Mouse (Mus musculus) hindbrain, embryonic 13.5 days (tissue): Measurements from ENCODE around the gene Tctn1. TPM values are rescaled to one million over a fixed set of nuclear protein-coding genes. Genes with fewer than 3 reads are reported as not detected.
A peak's percentile ranks its signal among the peaks of the same experiment; 100 is the strongest.

ENCODE experiments used
- ATAC-seq: fragments of 200-750 bp; cut with Nextera tagmentation; 2 replicates; pipeline ENCODE4 v1.8.0; 2017; ENCODE audit warnings: moderate TSS enrichment; ENCODE audit not compliant: low FRiP score
- H3K27ac ChIP-seq: fragments of 300-500 bp; sonication (generic); 2 replicates; pipeline ENCODE4 v1.5.1; 2015; ENCODE audit warnings: inconsistent platforms, mild to moderate bottlenecking, moderate library complexity
- H3K27me3 ChIP-seq: fragments of 300-500 bp; sonication (generic); 2 replicates; pipeline ENCODE4 v1.6.1; 2015; ENCODE audit warnings: mild to moderate bottlenecking, inconsistent platforms
- H3K36me3 ChIP-seq: fragments of 300-500 bp; sonication (generic); 2 replicates; pipeline ENCODE4 v1.6.1; 2015; ENCODE audit warnings: mild to moderate bottlenecking, inconsistent platforms
- H3K4me1 ChIP-seq: fragments of 300-500 bp; sonication (generic); replicated peaks from 2 replicates; pipeline ENCODE4 v1.6.1; 2015; ENCODE audit warnings: inconsistent platforms
- H3K4me2 ChIP-seq: fragments of 300-500 bp; sonication (generic); 2 replicates; pipeline ENCODE4 v1.6.1; 2015; ENCODE audit warnings: inconsistent platforms, mild to moderate bottlenecking, moderate library complexity
- H3K4me3 ChIP-seq: fragments of 300-500 bp; sonication (generic); 2 replicates; pipeline ENCODE4 v1.5.1; 2015; ENCODE audit warnings: mild to moderate bottlenecking, inconsistent platforms
- H3K9ac ChIP-seq: fragments of 300-500 bp; sonication (generic); 2 replicates; pipeline ENCODE4 v1.6.1; 2015; ENCODE audit warnings: mild to moderate bottlenecking, inconsistent platforms
- H3K9me3 ChIP-seq: fragments of 300-500 bp; sonication (generic); 2 replicates; pipeline ENCODE4 v1.6.1; 2016; ENCODE audit warnings: inconsistent platforms
- WGBS: fragments of 180-500 bp; shearing (Covaris S2); methylation state at CpG from one replicate; pipeline ENCODE4 v1.1.7; 2015; 5-methylcytosine and 5-hydroxymethylcytosine counted together
- polyA plus RNA-seq: library from polyadenylated mRNA; unstranded; fragments of >200 nt; fragmentation: Nextera tagmentation; extraction: Ambion mirVana; gene quantifications from 2 replicates; pipeline ENCODE4 v1.2.1, GENCODE M21; 2015

The Tctn1 gene
- polyA plus RNA-seq, 1 experiment from 2014 or later: 5.9 TPM

DNA sequence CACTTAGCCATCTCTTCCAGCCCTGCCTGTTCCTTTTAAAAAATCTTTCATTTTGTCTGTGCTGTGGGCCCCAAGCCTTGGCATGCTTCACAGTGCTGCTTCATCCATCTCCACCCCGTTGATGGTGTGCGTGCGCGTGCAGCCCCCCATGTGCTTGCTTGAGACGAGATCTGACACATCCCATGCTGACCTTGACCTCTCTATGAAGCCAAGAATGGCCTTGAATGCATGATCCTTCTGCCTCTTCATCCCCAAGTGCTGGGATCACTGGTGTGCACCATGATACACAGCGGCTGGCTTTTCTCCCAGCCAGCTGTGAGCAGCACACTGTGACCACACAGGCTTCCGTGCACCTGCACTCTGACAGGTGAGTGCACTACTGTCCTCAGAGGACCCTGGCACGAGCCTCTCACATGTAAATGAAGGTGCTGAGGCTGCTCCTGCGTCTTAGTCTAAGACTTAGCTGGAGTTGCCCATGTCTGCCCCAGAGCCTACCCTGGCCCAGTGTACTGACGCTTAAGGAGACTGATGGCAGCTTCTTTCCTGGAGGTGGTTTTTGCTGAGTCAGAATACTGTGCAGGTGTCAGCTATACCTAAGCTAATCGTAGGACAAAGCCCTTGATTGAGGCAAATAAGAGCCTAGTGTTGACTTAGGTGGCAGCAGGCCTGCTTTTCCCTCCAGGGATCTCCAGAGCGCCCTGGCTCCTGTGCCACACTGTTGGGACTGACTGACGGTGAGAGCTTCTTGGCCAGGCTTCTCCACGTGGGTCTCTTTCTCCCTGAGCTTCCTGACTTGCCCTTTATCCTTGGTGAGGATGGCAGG, 31.1 kb upstream of the Tctn1 start:
- no peak overlapping the region for H3K4me3 ChIP-seq
- no peaks in the 10 kb centered on the region for H3K36me3 ChIP-seq
- no peaks in the 10 kb centered on the region for H3K9me3 ChIP-seq
- no peak for ATAC-seq
- H3K4me1 ChIP-seq: peaks cover 49% of the 10 kb centered on the region
- H3K4me2 ChIP-seq: no peak overlapping the region
- peak overlapping the region; percentile 62 for H3K27ac ChIP-seq
- H3K9ac ChIP-seq: peak overlapping the region; percentile 5; the same call in 1 of the 2 replicates
- no peaks in the 10 kb centered on the region for H3K27me3 ChIP-seq
- WGBS: 67% methylated on average over 14 of the region's 14 CpGs

DNA sequence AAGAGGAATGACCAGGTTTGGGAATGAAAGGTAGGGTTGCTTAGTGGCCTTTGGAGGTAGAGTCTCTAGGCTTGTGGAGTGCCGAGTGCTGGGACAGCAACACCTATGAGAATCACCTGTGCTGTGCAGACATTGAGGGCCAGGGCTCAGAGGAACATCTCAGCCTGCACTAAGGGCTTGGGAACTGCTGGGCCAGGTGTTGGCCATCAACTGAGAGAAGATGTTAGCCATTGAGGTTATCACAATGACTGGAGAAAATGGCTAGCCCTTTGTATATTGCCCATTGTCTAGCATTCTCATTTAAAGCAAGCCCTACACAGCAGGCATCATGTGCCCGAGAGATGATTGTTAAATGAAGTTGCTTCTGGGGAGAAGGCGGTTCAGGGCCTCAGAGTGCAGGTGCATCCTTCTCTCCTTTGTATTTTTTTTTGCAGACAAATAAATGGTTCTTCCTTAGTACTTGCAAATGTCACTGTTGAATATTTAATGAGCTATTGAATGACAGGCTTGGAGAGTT, 30.0 kb upstream of the Tctn1 start:
- Histone ChIP-seq H3K36me3 (0 out of 2 replicates have a peak, but pooled peaks cover 7% of the 10 kb centered on the region), H3K27ac (peak overlapping the region; percentile 62), H3K9ac (peak overlapping the region; percentile 24; the same call in 1 of the 2 replicates)

DNA sequence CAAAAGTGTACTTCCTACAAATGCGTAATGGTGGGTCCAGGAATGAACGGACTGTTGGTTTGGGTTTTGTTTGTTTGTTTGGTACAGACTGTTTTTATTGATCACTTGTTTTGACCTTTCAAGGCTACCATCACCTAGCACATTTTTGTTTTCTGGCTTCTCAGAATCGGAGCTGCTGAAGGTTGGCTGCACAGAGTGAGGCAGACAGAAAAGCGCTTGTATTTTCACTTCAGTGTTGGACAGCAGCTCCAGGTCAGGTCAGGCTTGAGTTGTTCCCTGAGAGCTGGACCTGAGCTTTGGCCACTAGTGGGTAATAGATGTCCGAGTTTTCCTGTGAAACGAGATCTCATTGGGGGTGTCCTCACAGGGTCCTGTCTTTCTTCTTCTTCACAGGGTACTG, 28.9 kb upstream of the Tctn1 start:
- H3K4me1 ChIP-seq: peaks cover 46% of the 10 kb centered on the region
- no peak overlapping the region for H3K4me3 ChIP-seq
- no peaks in the 10 kb centered on the region for H3K27me3 ChIP-seq
- H3K9ac ChIP-seq: no peak overlapping the region
- no peak for ATAC-seq
- no peaks in the 10 kb centered on the region for H3K9me3 ChIP-seq
- H3K27ac ChIP-seq: no peak overlapping the region
- H3K36me3 ChIP-seq: 0 out of 2 replicates have a peak, but pooled peaks cover 10% of the 10 kb centered on the region
- WGBS: 82% methylated on average over 6 of the region's 6 CpGs
- no peak overlapping the region for H3K4me2 ChIP-seq

More for the DNA sequence above, 30.0 kb upstream of the Tctn1 start:
- 39% methylated on average over 3 of the region's 3 CpGs for WGBS
- ATAC-seq: no peak
- no peaks in the 10 kb centered on the region for H3K9me3 ChIP-seq
- no peaks in the 10 kb centered on the region for H3K27me3 ChIP-seq
- H3K4me3 ChIP-seq: no peak overlapping the region
- H3K4me1 ChIP-seq: peaks cover 49% of the 10 kb centered on the region
- no peak overlapping the region for H3K4me2 ChIP-seq

DNA sequence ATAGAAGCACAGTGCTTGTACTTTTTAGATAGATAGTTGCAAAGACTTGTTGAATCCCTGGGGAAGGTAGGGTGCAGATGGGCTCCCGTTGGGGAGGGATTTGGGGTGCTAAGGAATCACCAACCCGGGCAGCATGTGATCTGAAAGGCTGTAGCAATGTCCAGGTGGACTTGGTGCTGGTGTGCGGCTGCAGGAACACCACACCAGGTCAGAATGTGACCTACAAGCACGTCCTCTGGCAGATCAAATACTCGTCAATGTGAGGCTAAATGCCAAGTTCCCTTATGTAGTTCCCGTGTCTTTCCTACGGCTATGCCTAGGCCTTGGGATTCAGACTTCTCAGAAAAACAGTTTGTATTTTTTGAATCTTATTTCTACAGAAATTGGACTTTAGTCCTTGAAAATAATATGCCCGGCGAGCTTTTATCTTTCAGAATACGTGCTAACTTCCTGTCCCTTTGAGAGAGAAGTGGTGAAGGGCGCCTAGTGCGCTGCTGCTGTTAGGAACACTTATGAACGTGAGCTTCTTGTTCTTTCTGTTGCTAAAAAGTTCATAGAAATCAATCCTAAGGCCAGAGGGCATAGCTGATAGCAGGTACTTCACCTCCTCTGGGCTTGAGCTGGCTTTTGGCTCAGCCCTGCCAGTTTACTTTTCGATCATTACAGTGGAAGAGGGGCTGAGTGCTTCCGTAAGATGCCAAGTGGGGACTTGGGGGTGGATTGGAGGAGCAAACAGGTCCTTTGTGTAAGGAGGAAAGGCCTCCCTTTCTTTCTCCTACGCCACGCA, 27.5 kb upstream of the Tctn1 start:
- no peak overlapping the region for H3K4me2 ChIP-seq
- ATAC-seq: no peak
- peaks cover 17% of the 10 kb centered on the region; the same call in 1 of the 2 replicates for H3K36me3 ChIP-seq
- 0 out of 2 replicates have a peak overlapping the region, but pooled peaks have one; percentile 29 for H3K9ac ChIP-seq
- peaks cover 51% of the 10 kb centered on the region for H3K4me1 ChIP-seq
- no peaks in the 10 kb centered on the region for H3K27me3 ChIP-seq
- WGBS: 73% methylated on average over 17 of the region's 17 CpGs
- no peak overlapping the region for H3K4me3 ChIP-seq
- no peak overlapping the region for H3K27ac ChIP-seq
- H3K9me3 ChIP-seq: no peaks in the 10 kb centered on the region

DNA sequence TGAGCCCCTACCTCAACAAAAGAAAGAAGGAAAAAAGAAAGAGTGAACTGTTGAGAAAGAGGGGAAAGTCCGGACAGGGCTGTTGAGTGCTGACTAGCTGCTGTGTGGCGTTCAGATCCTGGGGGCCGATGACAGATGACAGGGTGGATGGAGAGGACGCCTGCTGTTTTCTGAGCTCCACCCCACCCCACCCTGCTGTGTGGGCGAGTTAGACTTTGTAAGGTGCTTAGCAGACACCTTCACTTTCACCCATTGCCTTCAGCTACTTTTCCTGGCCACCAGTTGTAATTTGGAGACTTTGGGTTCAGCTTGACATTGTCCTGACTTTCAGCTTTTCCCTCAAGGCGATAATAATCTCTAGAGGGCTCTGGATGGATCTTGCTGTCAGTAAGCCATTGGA, 26.9 kb upstream of the Tctn1 start:
- ATAC-seq: no peak
- Histone ChIP-seq H3K9me3 (no peaks in the 10 kb centered on the region), H3K27ac (no peak overlapping the region), H3K36me3 (peaks cover 17% of the 10 kb centered on the region; the same call in 1 of the 2 replicates), H3K4me2 (no peak overlapping the region), H3K27me3 (no peaks in the 10 kb centered on the region), H3K4me3 (no peak overlapping the region), H3K9ac (0 out of 2 replicates have a peak overlapping the region, but pooled peaks have one; percentile 29), H3K4me1 (peaks cover 56% of the 10 kb centered on the region)
- 48% methylated on average over 6 of the region's 6 CpGs for WGBS

DNA sequence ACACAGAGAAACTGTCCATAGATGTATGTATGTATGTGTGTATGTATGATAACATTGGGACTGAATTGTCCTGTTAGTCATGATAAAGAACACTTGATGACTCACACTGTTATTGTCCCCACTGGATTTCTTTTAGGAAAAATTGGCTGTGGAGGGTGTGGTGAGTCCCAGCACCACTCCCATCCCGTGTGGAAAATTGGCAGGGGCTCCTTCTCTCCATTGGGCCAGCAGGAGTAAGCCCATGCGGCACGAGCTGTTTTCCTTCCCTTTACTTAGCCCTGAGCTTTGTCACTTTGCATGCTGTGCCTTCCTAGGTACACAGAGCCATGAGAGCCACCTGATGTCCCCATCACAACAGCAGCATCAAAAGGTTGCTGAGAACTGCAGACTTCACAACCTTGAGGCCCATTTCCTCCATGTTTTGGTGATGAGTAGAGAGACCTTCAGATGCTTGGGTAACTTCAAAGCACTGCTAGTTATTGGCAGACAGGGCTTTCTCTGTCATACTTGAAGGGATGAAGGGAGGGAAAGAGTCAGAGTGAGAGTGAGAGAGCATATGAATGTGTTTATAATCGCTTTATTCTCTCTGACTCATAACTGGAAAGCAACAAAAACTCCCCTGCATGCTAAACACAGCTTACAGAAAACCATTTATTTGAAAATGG, 24.0 kb upstream of the Tctn1 start:
- no peak for ATAC-seq
- Histone ChIP-seq H3K27me3 (no peaks in the 10 kb centered on the region), H3K4me2 (no peak overlapping the region), H3K9ac (no peak overlapping the region), H3K27ac (no peak overlapping the region), H3K4me3 (no peak overlapping the region), H3K36me3 (peaks cover 17% of the 10 kb centered on the region; the same call in 1 of the 2 replicates), H3K4me1 (peaks cover 43% of the 10 kb centered on the region), H3K9me3 (no peaks in the 10 kb centered on the region)
- 91% methylated on average over 4 of the region's 4 CpGs for WGBS

DNA sequence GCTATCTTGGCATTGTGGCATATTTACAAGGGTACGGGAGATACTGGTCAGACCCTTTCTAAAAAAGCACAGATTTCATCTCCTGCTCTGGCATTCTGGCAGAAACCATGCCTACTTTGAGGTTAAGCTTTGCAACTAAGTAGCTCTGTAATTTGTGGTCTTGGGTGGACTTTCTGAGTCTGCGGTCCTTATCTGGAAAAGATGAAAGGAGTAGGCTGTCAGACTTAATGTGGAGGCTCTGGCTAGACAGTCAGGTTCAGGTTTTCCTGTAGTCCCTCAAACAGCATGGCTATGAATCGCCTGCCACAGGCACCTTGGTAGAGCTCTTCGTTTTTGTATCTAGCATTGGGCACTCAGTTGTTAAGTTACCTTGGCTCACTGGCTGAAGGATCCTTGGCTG, 22.8 kb upstream of the Tctn1 start:
- Histone ChIP-seq H3K36me3 (peaks cover 17% of the 10 kb centered on the region; the same call in 1 of the 2 replicates), H3K27me3 (no peaks in the 10 kb centered on the region), H3K9me3 (no peaks in the 10 kb centered on the region), H3K4me3 (no peak overlapping the region), H3K9ac (no peak overlapping the region), H3K4me1 (peaks cover 31% of the 10 kb centered on the region), H3K27ac (no peak overlapping the region), H3K4me2 (no peak overlapping the region)
- no peak for ATAC-seq
- 98% methylated on average over 4 of the region's 4 CpGs for WGBS

DNA sequence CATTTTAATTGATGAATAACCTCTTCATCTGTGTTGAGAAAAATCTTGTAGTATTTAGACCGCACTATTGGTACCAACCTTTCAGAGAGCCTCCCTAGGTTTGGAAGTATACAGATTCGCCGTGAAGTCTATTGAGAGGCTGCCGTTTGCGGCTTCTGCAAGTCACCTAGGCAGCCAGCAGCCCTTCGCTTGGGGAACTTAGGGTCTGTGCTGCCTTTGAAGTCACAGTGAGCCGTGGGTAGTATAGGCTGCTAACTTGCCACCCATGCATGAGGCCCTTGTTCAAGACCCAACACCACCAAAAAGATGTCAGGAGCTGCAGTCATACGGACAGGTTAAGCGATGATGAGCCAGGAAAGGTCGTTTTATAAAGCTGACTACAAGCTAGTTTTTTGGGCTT, 21.9 kb upstream of the Tctn1 start:
- H3K4me1 ChIP-seq: peaks cover 23% of the 10 kb centered on the region
- no peak for ATAC-seq
- no peak overlapping the region for H3K9ac ChIP-seq
- H3K4me3 ChIP-seq: 0 out of 2 replicates have a peak overlapping the region, but pooled peaks have one; percentile 94
- no peaks in the 10 kb centered on the region for H3K27me3 ChIP-seq
- peak overlapping the region; percentile 99 for H3K4me2 ChIP-seq
- no peak overlapping the region for H3K27ac ChIP-seq
- peaks cover 17% of the 10 kb centered on the region; the same call in 1 of the 2 replicates for H3K36me3 ChIP-seq
- H3K9me3 ChIP-seq: no peaks in the 10 kb centered on the region
- WGBS: 87% methylated on average over 10 of the region's 10 CpGs

DNA sequence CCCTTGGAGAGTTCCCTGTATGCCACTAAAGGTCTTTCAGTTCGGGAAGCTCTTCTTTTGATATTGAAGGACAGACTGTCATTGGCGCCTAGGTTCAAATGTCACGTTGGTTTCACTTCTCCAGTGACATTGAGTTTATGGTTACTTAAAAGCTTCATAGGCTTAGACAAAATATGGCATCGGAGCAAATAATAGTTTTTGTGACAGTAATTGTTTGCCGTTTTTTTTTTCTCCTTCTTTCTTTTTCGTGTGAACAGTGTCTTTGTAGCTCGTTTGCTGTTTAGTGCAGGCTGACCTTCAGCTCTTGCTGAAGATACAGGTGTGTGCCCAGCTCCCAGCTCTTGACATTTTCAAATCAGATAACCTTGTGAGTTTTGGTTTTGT, 21.5 kb upstream of the Tctn1 start:
- ATAC-seq: no peak
- H3K27me3 ChIP-seq: no peaks in the 10 kb centered on the region
- no peak overlapping the region for H3K27ac ChIP-seq
- H3K4me3 ChIP-seq: peak overlapping the region; percentile 94
- 51% methylated on average over 7 of the region's 7 CpGs for WGBS
- H3K4me2 ChIP-seq: peak overlapping the region; percentile 99
- peaks cover 17% of the 10 kb centered on the region; the same call in 1 of the 2 replicates for H3K36me3 ChIP-seq
- peak overlapping the region; percentile 93 for H3K9ac ChIP-seq
- H3K4me1 ChIP-seq: peaks cover 24% of the 10 kb centered on the region
- no peaks in the 10 kb centered on the region for H3K9me3 ChIP-seq

DNA sequence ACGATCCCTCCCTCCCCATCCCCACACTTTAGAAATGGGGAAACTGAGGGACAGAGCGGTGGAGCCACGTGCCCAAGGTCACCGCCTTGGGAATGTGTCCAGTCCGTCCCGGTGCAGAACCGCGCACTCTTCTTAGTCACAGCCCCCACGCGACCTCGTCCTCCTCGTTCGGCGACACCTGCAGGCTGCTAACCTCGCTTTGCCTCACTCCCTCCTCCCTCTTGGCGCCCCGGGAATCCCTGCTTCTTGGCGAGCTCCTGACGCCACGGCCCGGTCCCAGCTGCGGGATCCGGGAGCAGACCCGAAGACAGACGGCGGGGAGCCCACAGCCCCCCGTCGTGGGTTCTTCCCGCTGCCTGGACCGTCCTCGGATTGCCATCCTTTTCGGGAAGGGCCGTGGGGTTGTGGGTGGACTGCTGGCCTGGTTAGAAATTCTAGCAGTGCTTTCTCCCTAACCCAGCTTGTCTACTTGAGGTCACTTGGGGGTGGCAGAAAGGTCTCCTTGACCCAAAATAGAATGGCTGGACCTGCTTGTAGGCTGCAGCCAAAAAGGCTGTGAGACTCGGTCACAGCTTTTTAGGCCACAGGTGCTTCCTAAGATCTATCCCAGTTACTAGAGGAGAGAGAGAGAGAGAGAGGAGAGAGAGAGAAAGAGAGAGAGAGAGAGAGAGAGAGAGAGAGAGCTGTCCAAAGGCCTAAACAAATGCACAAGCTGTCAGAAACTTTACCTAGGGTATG, 20.9 kb upstream of the Tctn1 start:
- H3K9me3 ChIP-seq: no peaks in the 10 kb centered on the region
- ATAC-seq: peak; percentile 37
- peaks cover 27% of the 10 kb centered on the region for H3K4me1 ChIP-seq
- H3K4me3 ChIP-seq: peak overlapping the region; percentile 94
- peaks cover 17% of the 10 kb centered on the region; the same call in 1 of the 2 replicates for H3K36me3 ChIP-seq
- H3K27me3 ChIP-seq: no peaks in the 10 kb centered on the region; the same call in 1 of the 2 replicates
- WGBS: 1% methylated on average over 34 of the region's 34 CpGs
- H3K4me2 ChIP-seq: peak overlapping the region; percentile 99
- H3K9ac ChIP-seq: peak overlapping the region; percentile 93
- H3K27ac ChIP-seq: peak overlapping the region; percentile 94
